Mouse (Mus musculus): ENCODE measurements around the gene Rfx2. TPM values are rescaled to one million over a fixed set of nuclear protein-coding genes. Genes with fewer than 3 reads are reported as not detected.

The Rfx2 gene
- polyA plus RNA-seq, 1 experiment = 13.6 TPM

DNA sequence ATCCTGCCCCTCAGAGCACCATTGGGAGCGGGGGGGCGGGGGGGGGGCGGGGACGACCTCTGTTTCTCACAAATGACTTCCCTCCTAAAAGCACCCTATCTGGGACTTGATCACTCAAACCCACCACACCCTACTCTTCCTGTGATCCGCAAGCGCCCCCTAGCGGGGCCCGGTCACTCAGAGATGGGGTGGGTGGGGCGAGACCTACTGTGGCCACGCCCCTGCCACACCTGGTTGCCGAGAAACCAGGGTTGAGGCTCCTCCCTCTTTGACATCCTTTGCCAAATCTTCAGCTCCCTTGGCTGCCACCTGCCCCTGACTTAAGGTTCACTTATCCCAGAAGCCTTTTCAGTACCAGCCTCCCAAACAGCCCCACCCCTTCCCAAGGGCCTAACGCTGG is 72.7 kb downstream of the Rfx2 start:
- Histone ChIP-seq H3K27me3 (ENCODE audit: control insufficient read depth, insufficient read depth, low read length) (peaks cover 16% of the 10 kb centered on the region), H3K36me3 (ENCODE audit: control insufficient read depth, insufficient read depth, low read length) (no peaks in the 10 kb centered on the region), H3K4me3 (ENCODE audit: extremely low read depth, insufficient read depth, insufficient read length) (no peak overlapping the region), H3K4me1 (ENCODE audit: control insufficient read depth, insufficient read depth, insufficient read length) (peaks cover 19% of the 10 kb centered on the region), H3K27ac (ENCODE audit: insufficient read depth, low read length) (no peak overlapping the region)
- TF ChIP-seq POLR2A (IDR thresholded peaks at IDR 0.05; ENCODE audit: low read depth, low read length) (no peak), CTCF (IDR thresholded peaks at IDR 0.05; ENCODE audit: extremely low read depth, insufficient read depth, insufficient read length, insufficient replicate concordance) (0 out of 2 replicates have a peak, but pooled peaks have one; percentile 35)
- DNase-seq (ENCODE audit: low read depth in 1 of 2, low spot score in 2 of 2) = peak; percentile 41 to 72
- 7% methylated on average over 12 of the region's 12 CpGs for WGBS

DNA sequence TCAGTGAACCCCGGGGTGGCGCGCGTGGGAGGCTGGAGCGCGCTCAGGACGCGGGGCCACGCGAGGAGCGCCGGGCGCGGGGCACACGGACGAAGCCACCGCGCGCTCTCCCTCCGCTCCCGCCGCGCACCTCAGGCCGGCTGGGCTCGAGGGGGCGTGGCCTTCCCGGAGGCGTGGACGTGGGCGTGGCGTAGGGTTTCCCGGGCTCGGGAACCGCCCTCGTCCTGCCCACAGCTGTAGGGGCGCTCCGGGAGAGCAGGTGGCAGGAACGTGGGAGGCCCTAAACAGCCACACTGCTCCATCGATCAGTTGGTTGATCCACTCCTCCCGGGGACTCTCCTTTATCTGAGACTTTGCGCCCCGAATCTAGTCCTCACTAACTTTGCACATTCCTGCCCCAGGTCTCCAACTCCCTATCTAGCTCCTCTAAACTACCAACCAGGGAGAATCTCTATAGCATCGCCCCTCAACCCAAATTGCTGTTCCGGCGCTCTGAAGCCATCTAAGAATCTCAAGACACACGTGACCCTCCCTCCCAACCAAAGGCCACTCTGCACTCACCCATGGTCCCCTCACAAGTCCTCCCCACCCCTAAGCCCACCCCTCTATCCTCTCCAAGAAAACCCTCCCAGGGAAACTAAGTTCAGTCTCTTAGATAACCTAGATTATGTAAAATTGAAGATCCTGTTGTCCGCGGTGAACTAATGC is 73.2 kb downstream of the Rfx2 start, which contains the start of gene Nrtn:
TSS of gene Nrtn (minus strand) at position 115 of the 708 bp plus-strand sequence.
- Histone ChIP-seq H3K4me3 (ENCODE audit: extremely low read depth, insufficient read depth, insufficient read length) (peak within 1 kb of the TSS; percentile 35; the same call in 1 of the 2 replicates), H3K4me1 (ENCODE audit: control insufficient read depth, insufficient read depth, insufficient read length) (peaks cover 15% of the 10 kb centered on the region; the same call in 1 of the 2 replicates), H3K36me3 (ENCODE audit: control insufficient read depth, insufficient read depth, low read length) (no peaks in the 10 kb centered on the region), H3K27me3 (ENCODE audit: control insufficient read depth, insufficient read depth, low read length) (peaks cover 16% of the 10 kb centered on the region), H3K27ac (ENCODE audit: insufficient read depth, low read length) (no peak within 1 kb of the TSS)
- 1% methylated on average over 41 of the region's 48 CpGs for WGBS
- DNase-seq (ENCODE audit: low read depth in 1 of 2, low spot score in 2 of 2) = peak in 1 of 2 experiments; percentile 53
- TF ChIP-seq POLR2A (IDR thresholded peaks at IDR 0.05; ENCODE audit: low read depth, low read length) = no peak
- TF ChIP-seq CTCF (IDR thresholded peaks at IDR 0.05; ENCODE audit: extremely low read depth, insufficient read depth, insufficient read length, insufficient replicate concordance) = no peak

- WGBS = 5% methylated on average over 51 of the region's 51 CpGs
- H3K4me3 ChIP-seq (ENCODE audit: extremely low read depth, insufficient read depth, insufficient read length) = peak overlapping the region; percentile 35; the same call in 1 of the 2 replicates
- DNase-seq (ENCODE audit: low read depth in 1 of 2, low spot score in 2 of 2) = no peak
- TF ChIP-seq POLR2A (IDR thresholded peaks at IDR 0.05; ENCODE audit: low read depth, low read length) (no peak), CTCF (IDR thresholded peaks at IDR 0.05; ENCODE audit: extremely low read depth, insufficient read depth, insufficient read length, insufficient replicate concordance) (no peak)
- no peaks in the 10 kb centered on the region for H3K36me3 ChIP-seq (ENCODE audit: control insufficient read depth, insufficient read depth, low read length)
- no peak overlapping the region for H3K27ac ChIP-seq (ENCODE audit: insufficient read depth, low read length)
- H3K4me1 ChIP-seq (ENCODE audit: control insufficient read depth, insufficient read depth, insufficient read length) = peaks cover 12% of the 10 kb centered on the region; the same call in 1 of the 2 replicates
- peaks cover 16% of the 10 kb centered on the region for H3K27me3 ChIP-seq (ENCODE audit: control insufficient read depth, insufficient read depth, low read length)
These were observed 74.0 kb downstream of the Rfx2 start for GRCm38 (mm10) chr17:56756703-56757399.

- WGBS = 10% methylated on average over 36 of the region's 36 CpGs
- H3K27me3 ChIP-seq (ENCODE audit: control insufficient read depth, insufficient read depth, low read length) = peaks cover 23% of the 10 kb centered on the region
- TF ChIP-seq POLR2A (IDR thresholded peaks at IDR 0.05; ENCODE audit: low read depth, low read length) = no peak
- no peak for TF ChIP-seq CTCF (IDR thresholded peaks at IDR 0.05; ENCODE audit: extremely low read depth, insufficient read depth, insufficient read length, insufficient replicate concordance)
- H3K4me1 ChIP-seq (ENCODE audit: control insufficient read depth, insufficient read depth, insufficient read length) = peaks cover 8% of the 10 kb centered on the region; the same call in 1 of the 2 replicates
- no peak overlapping the region for H3K4me3 ChIP-seq (ENCODE audit: extremely low read depth, insufficient read depth, insufficient read length)
- H3K27ac ChIP-seq (ENCODE audit: insufficient read depth, low read length) = no peak overlapping the region
- no peaks in the 10 kb centered on the region for H3K36me3 ChIP-seq (ENCODE audit: control insufficient read depth, insufficient read depth, low read length)
- no peak for DNase-seq (ENCODE audit: low read depth in 1 of 2, low spot score in 2 of 2)
These were observed 76.3 kb downstream of the Rfx2 start for GRCm38 (mm10) chr17:56754271-56755185.

DNA sequence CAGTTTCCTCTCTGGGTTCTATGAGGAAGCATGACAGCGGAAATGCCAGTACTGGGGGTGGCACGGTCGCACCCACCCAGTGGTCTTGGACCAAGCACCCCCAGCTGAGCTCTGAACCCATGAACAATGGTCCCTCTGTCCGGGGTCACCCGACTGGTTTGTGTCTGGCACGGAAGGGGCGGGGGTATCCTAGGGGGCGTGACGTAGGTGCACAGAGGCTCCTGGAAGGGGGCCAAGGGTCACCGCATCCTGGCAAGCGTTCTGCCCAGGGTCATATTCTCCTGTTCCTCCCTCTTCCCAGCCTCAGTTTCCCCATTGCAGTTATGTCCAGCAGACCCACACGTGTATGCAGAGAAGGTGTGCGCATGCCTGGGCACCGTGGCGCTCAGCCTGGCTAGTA is 77.4 kb downstream of the Rfx2 start:
- H3K4me1 ChIP-seq (ENCODE audit: control insufficient read depth, insufficient read depth, insufficient read length) = peaks cover 8% of the 10 kb centered on the region; the same call in 1 of the 2 replicates
- no peaks in the 10 kb centered on the region for H3K36me3 ChIP-seq (ENCODE audit: control insufficient read depth, insufficient read depth, low read length)
- H3K27ac ChIP-seq (ENCODE audit: insufficient read depth, low read length) = no peak overlapping the region
- H3K4me3 ChIP-seq (ENCODE audit: extremely low read depth, insufficient read depth, insufficient read length) = no peak overlapping the region
- H3K27me3 ChIP-seq (ENCODE audit: control insufficient read depth, insufficient read depth, low read length) = peaks cover 23% of the 10 kb centered on the region
- no peak for DNase-seq (ENCODE audit: low read depth in 1 of 2, low spot score in 2 of 2)
- WGBS = 47% methylated on average over 14 of the region's 15 CpGs
- no peak for TF ChIP-seq POLR2A (IDR thresholded peaks at IDR 0.05; ENCODE audit: low read depth, low read length)
- no peak for TF ChIP-seq CTCF (IDR thresholded peaks at IDR 0.05; ENCODE audit: extremely low read depth, insufficient read depth, insufficient read length, insufficient replicate concordance)

DNA sequence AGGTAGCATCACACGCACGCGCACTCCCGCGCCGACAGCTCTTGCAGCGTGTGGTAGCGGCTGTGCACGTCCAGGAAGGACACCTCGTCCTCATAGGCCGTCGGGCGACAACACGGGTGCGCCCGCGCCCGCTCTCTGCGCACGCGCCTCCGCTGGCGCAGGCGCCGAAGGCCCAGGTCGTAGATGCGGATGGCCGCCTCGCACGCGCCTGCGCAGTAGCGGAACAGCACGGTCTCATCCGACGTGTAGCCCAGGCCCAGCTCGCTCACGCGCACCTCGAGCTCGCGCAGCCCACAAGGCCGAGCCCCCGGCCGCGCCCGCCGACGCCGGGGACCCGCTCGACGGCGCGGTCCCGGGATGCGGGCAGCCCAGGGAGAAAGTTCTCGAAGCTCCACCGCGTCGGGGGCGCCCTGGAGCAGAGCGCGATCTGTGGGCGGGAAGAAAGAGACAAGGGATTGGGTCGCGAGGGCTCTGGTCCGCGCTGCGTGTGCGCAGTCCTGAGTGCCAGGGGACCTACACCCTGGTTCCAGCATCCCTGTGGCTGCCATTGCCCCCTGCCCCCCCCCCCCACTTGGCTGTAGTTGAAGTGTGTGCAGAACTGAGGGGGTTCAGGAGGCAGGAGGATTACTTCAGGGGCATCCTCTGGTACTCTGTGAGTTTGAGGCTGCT is 79.3 kb downstream of the Rfx2 start:
- DNase-seq (ENCODE audit: low read depth in 1 of 2, low spot score in 2 of 2) = no peak
- no peaks in the 10 kb centered on the region; the same call in 1 of the 2 replicates for H3K4me1 ChIP-seq (ENCODE audit: control insufficient read depth, insufficient read depth, insufficient read length)
- TF ChIP-seq POLR2A (IDR thresholded peaks at IDR 0.05; ENCODE audit: low read depth, low read length) (no peak), CTCF (IDR thresholded peaks at IDR 0.05; ENCODE audit: extremely low read depth, insufficient read depth, insufficient read length, insufficient replicate concordance) (no peak)
- WGBS = 46% methylated on average over 71 of the region's 71 CpGs
- H3K36me3 ChIP-seq (ENCODE audit: control insufficient read depth, insufficient read depth, low read length) = no peaks in the 10 kb centered on the region
- H3K27me3 ChIP-seq (ENCODE audit: control insufficient read depth, insufficient read depth, low read length) = peaks cover 14% of the 10 kb centered on the region
- H3K27ac ChIP-seq (ENCODE audit: insufficient read depth, low read length) = no peak overlapping the region
- no peak overlapping the region for H3K4me3 ChIP-seq (ENCODE audit: extremely low read depth, insufficient read depth, insufficient read length)
